Mouse (Mus musculus) lung, adult 2 months (tissue): ENCODE measurements at regions not wholly inside any gene's neighbourhood (a gene's known extent, or its start where the extent isn't known, plus 50 kb on each side); places are given as distances from the start of the nearest gene placed in this dataset.

Experiments used
- DNase-seq: peaks from one replicate; pipeline ENCODE4 v3.0.0; 2022
- H3K4me1 ChIP-seq: fragments of 200-500 bp; 2 replicates; pipeline ENCODE4 v1.6.1; 2011; ENCODE audit warnings: low read length; ENCODE audit not compliant: control insufficient read depth, insufficient read depth
- H3K4me3 ChIP-seq: fragments of 200-500 bp; replicated peaks from 2 replicates; pipeline ENCODE3; 2011; ENCODE audit warnings: low read depth, mild to moderate bottlenecking, control low read depth, low read length; ENCODE audit errors: extremely low read depth
- CTCF ChIP-seq: fragments of 200-500 bp; IDR thresholded peaks from 2 replicates; pipeline ENCODE4 v1.5.1; 2011; ENCODE audit warnings: mild to moderate bottlenecking, low read length, control low read depth; ENCODE audit not compliant: insufficient read depth
- POLR2A ChIP-seq: fragments of 200-500 bp; IDR thresholded peaks from 2 replicates; pipeline ENCODE4 v1.6.1; 2011; ENCODE audit warnings: low read depth, mild to moderate bottlenecking, control low read depth, low read length, borderline replicate concordance; ENCODE audit errors: extremely low read depth
- WGBS: fragments of 180-500 bp; shearing (Covaris S2); methylation state at CpG from one replicate; pipeline ENCODE4 v1.1.7; 2018; 5-methylcytosine and 5-hydroxymethylcytosine counted together

- Histone ChIP-seq H3K4me1 (no peaks in the 10 kb centered on the region), H3K4me3 (no peak overlapping the region)
- WGBS, result 75% methylated on average over 2 of the region's 2 CpGs
- TF ChIP-seq POLR2A (no peak), CTCF (0 out of 2 replicates have a peak, but pooled peaks have one; percentile 6)
- DNase-seq, result no peak
Observed at GRCm38 (mm10) chr8:92579446-92579845, 94.6 kb upstream of the Irx6 start.

- TF ChIP-seq CTCF (no peak), POLR2A (no peak)
- no peak overlapping the region for H3K4me3 ChIP-seq
- DNase-seq, result no peak
- 49% methylated on average over 2 of the region's 2 CpGs for WGBS
- no peaks in the 10 kb centered on the region for H3K4me1 ChIP-seq
Observed at GRCm38 (mm10) chr8:92581051-92581450, 93.0 kb upstream of the Irx6 start.

- WGBS, result 83% methylated on average over 3 of the region's 3 CpGs
- no peaks in the 10 kb centered on the region for H3K4me1 ChIP-seq
- DNase-seq, result no peak
- TF ChIP-seq CTCF (no peak), POLR2A (no peak)
- no peak overlapping the region for H3K4me3 ChIP-seq
Observed at GRCm38 (mm10) chr8:92600766-92601165, 73.3 kb upstream of the Irx6 start.

- no peaks in the 10 kb centered on the region for H3K4me1 ChIP-seq
- DNase-seq, result no peak
- TF ChIP-seq CTCF, result no peak
- no peak for TF ChIP-seq POLR2A
- H3K4me3 ChIP-seq, result no peak overlapping the region
- 41% methylated on average over 7 of the region's 7 CpGs for WGBS
Observed at GRCm38 (mm10) chr8:92602973-92603372, 71.1 kb upstream of the Irx6 start.

- no peak overlapping the region for H3K4me3 ChIP-seq
- no peak for DNase-seq
- TF ChIP-seq CTCF (no peak), POLR2A (no peak)
- WGBS, result 76% methylated on average over 5 of the region's 5 CpGs
- no peaks in the 10 kb centered on the region for H3K4me1 ChIP-seq
Observed at GRCm38 (mm10) chr8:92605631-92606030, 68.5 kb upstream of the Irx6 start.

GRCm38 (mm10) chr8:92607604-92608003 lies 66.5 kb upstream of the Irx6 start:
- no peaks in the 10 kb centered on the region for H3K4me1 ChIP-seq
- H3K4me3 ChIP-seq, result no peak overlapping the region
- 77% methylated on average over 6 of the region's 6 CpGs for WGBS
- TF ChIP-seq POLR2A (no peak), CTCF (no peak)
- no peak for DNase-seq

- WGBS, result 51% methylated on average over 2 of the region's 2 CpGs
- no peak for TF ChIP-seq POLR2A
- no peak for TF ChIP-seq CTCF
- no peak overlapping the region for H3K4me3 ChIP-seq
- H3K4me1 ChIP-seq, result no peaks in the 10 kb centered on the region
- DNase-seq, result no peak
Observed at GRCm38 (mm10) chr8:92609908-92610307, 64.2 kb upstream of the Irx6 start.

GRCm38 (mm10) chr8:92610487-92611059 lies 63.5 kb upstream of the Irx6 start:
- Histone ChIP-seq H3K4me1 (no peaks in the 10 kb centered on the region), H3K4me3 (no peak overlapping the region)
- WGBS, result 35% methylated on average over 6 of the region's 6 CpGs
- TF ChIP-seq POLR2A, result no peak
- TF ChIP-seq CTCF, result no peak
- no peak for DNase-seq

GRCm38 (mm10) chr8:92613486-92613885 lies 60.6 kb upstream of the Irx6 start:
- DNase-seq, result peak; percentile 41
- Histone ChIP-seq H3K4me1 (no peaks in the 10 kb centered on the region; the same call in 1 of the 2 replicates), H3K4me3 (no peak overlapping the region)
- 32% methylated on average over 4 of the region's 4 CpGs for WGBS
- peak; percentile 57; the same call in 1 of the 2 replicates for TF ChIP-seq CTCF
- no peak for TF ChIP-seq POLR2A

- DNase-seq, result no peak
- TF ChIP-seq CTCF, result no peak
- no peak for TF ChIP-seq POLR2A
- no peak overlapping the region for H3K4me3 ChIP-seq
- no peaks in the 10 kb centered on the region; the same call in 1 of the 2 replicates for H3K4me1 ChIP-seq
- WGBS, result 44% methylated on average over 10 of the region's 10 CpGs
Observed at GRCm38 (mm10) chr8:92616341-92617115, 57.6 kb upstream of the Irx6 start.

- Histone ChIP-seq H3K4me1 (no peaks in the 10 kb centered on the region; the same call in 1 of the 2 replicates), H3K4me3 (no peak overlapping the region)
- WGBS, result 64% methylated on average over 14 of the region's 14 CpGs
- TF ChIP-seq POLR2A (no peak), CTCF (no peak)
- no peak for DNase-seq
Observed at GRCm38 (mm10) chr8:92618281-92618680, 55.8 kb upstream of the Irx6 start.
